Mouse (Mus musculus) forebrain, embryonic 10.5 days (tissue): Measurements from ENCODE around the gene Fblim1. TPM values are rescaled to one million over a fixed set of nuclear protein-coding genes. Genes with fewer than 3 reads are reported as not detected.
"Not testable (repeated sequence)": the region's sequence is repeated elsewhere in the genome, so short reads cannot be mapped to it uniquely, and the experiment has no call there.

Source experiments
- DNase-seq: peaks from one replicate; pipeline ENCODE4 v3.0.0-alpha.2; 2017; ENCODE audit warnings: low spot score; ENCODE audit errors: extremely low spot score
- H3K27ac ChIP-seq: fragments of 300-500 bp; sonication (generic); 2 replicates; pipeline ENCODE4 v1.5.1; 2016; ENCODE audit warnings: mild to moderate bottlenecking
- H3K27me3 ChIP-seq: fragments of 300-500 bp; sonication (generic); 2 replicates; pipeline ENCODE4 v1.6.1; 2016; ENCODE audit warnings: mild to moderate bottlenecking; ENCODE audit not compliant: poor library complexity, severe bottlenecking
- H3K36me3 ChIP-seq: fragments of 300-500 bp; sonication (generic); replicated peaks from 2 replicates; pipeline ENCODE4 v1.6.1; 2016; ENCODE audit warnings: mild to moderate bottlenecking, moderate library complexity
- H3K4me1 ChIP-seq: fragments of 300-500 bp; sonication (generic); 2 replicates; pipeline ENCODE4 v1.6.1; 2016
- H3K4me3 ChIP-seq: fragments of 300-500 bp; sonication (generic); 2 replicates; pipeline ENCODE4 v1.5.1; 2016; ENCODE audit warnings: mild to moderate bottlenecking, moderate library complexity
- H3K9me3 ChIP-seq: fragments of 300-500 bp; sonication (generic); 2 replicates; pipeline ENCODE4 v1.6.1; 2016; ENCODE audit warnings: mild to moderate bottlenecking, moderate library complexity
- WGBS: fragments of 180-500 bp; shearing (Covaris S2); methylation state at CpG from one replicate; pipeline ENCODE4 v1.1.7; 2016; 5-methylcytosine and 5-hydroxymethylcytosine counted together
- polyA plus RNA-seq: library from polyadenylated mRNA; unstranded; fragments of >200 nt; fragmentation: Nextera tagmentation; extraction: Ambion mirVana; gene quantifications from 2 replicates; pipeline ENCODE4 v1.2.1, GENCODE M21; 2016

The Fblim1 gene
- polyA plus RNA-seq, 1 experiment from 2014 or later, result 23.2 TPM

- H3K27me3 ChIP-seq, result peaks cover 16% of the 10 kb centered on the region
- H3K27ac ChIP-seq, DNase-seq, H3K36me3 ChIP-seq, H3K4me3 ChIP-seq, H3K9me3 ChIP-seq: not testable (repeated sequence)
- peaks cover 26% of the 10 kb centered on the region for H3K4me1 ChIP-seq
- WGBS, result 86% methylated on average over 8 of the region's 9 CpGs
Observed at GRCm38 (mm10) chr4:141554255-141554865, 51.5 kb downstream of the Fblim1 start.

- H3K27me3 ChIP-seq, result peaks cover 4% of the 10 kb centered on the region
- H3K27ac ChIP-seq, result no peak overlapping the region
- no peaks in the 10 kb centered on the region for H3K36me3 ChIP-seq
- WGBS, result 56% methylated on average over 2 of the region's 2 CpGs
- H3K9me3 ChIP-seq, result no peaks in the 10 kb centered on the region
- H3K4me3 ChIP-seq, result no peak overlapping the region
- no peak for DNase-seq
- peaks cover 24% of the 10 kb centered on the region for H3K4me1 ChIP-seq
Observed at GRCm38 (mm10) chr4:141552484-141552883, 53.4 kb downstream of the Fblim1 start.

DNA sequence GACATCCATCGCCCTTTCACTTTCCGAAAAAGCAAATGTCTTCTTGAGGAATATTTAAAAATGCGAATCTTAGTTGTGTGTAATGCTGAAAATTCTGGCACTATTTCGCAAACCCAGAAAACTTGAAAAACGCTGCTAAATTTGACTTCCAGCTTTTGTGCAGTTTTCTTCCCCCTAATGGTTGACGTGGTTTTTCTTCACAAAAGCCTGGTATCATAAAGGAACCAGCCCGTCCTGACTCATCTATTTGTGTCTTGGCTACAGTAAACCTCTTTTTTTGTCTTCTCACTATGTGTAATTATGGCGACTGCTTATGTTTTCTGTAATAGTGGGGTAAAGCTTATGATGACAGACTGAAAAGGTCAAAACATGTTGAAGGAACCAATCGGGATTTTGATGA, 58.6 kb downstream of the Fblim1 start:
- peak overlapping the region; percentile 78 for H3K4me3 ChIP-seq
- no peaks in the 10 kb centered on the region for H3K9me3 ChIP-seq
- H3K4me1 ChIP-seq, result peaks cover 42% of the 10 kb centered on the region
- H3K27me3 ChIP-seq, result no peaks in the 10 kb centered on the region
- DNase-seq, result no peak
- peak overlapping the region; percentile 99 for H3K27ac ChIP-seq
- WGBS, result 31% methylated on average over 9 of the region's 9 CpGs
- no peaks in the 10 kb centered on the region for H3K36me3 ChIP-seq

DNA sequence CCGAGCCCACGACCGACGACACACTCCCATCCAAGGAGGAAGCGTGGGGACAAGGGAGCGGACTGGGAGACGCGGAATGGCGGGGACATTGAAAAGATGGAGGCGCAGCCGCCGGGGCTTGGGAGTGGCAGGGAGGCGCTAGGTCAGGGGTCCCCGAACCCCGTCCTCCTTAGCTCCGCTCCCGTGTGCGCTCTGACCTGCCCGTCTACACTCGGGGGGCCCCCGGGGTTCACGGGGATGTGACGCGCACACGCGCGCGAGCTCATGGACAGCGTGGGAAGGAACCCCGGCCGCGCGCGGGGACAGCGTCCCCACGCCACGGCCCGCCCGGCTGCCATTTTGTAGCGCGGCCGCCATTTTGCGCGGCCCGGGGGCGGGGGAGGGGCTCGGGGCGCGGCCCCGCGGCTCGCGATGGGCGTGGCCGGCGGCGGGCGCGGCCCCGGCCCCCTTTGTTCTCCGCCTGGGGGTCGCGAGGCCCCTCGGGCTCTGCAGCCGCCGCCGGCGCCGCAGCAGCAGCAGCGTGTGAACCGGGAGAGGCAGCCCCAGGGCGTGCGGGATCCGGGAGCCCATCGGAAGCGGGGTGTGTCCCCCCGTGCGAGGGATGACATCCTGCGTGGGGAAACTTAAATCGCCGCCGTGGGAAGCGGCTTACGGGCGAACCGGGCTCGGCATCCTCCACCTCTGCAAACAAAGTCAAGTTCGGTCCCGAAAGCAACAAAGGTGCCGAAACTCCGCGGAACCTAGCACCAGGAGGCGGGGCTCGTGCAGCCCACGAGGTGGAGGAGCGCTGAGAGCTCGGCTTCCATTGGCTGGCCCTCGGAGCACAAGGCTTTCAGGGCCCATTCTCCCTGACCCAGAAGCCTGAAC, 59.3 kb downstream of the Fblim1 start:
- WGBS, result under 1% methylated on average over 98 of the region's 98 CpGs
- no peaks in the 10 kb centered on the region for H3K9me3 ChIP-seq
- H3K4me1 ChIP-seq, result peaks cover 43% of the 10 kb centered on the region
- no peaks in the 10 kb centered on the region for H3K36me3 ChIP-seq
- peak overlapping the region; percentile 78 for H3K4me3 ChIP-seq
- no peaks in the 10 kb centered on the region for H3K27me3 ChIP-seq
- peak overlapping the region; percentile 99 for H3K27ac ChIP-seq
- peak; percentile 90 for DNase-seq

DNA sequence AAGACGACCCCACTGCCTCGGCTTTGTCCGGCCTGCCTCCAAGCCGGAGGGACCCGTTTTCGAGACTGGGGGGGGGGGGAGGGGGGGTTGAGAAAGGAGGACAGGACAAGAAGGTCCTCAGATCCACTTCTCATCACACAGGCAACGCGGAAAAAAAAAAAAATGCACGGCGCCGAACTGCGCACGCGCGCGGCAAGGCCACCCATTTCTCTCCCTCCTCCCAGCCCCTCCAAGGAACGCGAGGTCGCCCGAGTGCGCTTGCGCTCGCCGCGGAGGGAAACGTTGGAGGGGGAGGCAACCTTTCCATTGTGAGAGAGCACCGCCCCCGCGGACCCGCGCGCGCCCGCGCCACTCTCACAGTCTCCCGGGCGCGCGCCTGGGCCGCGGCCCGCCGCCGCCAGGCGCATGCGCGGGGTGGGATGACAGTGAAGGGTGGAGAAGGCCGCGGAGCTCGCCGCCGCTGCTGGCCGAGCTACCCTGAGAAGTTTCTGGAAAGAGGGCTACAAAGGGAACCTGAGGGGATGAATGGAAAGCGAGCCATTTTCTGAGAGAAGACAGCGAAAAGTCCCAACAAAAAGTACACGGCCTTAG, 60.1 kb downstream of the Fblim1 start:
- WGBS, result under 1% methylated on average over 52 of the region's 56 CpGs
- Histone ChIP-seq H3K27ac (peak overlapping the region; percentile 99), H3K36me3 (no peaks in the 10 kb centered on the region), H3K9me3 (no peaks in the 10 kb centered on the region), H3K4me1 (peaks cover 50% of the 10 kb centered on the region), H3K4me3 (peak overlapping the region; percentile 78), H3K27me3 (no peaks in the 10 kb centered on the region)
- peak; percentile 99 for DNase-seq

GRCm38 (mm10) chr4:141545071-141545742, 60.7 kb downstream of the Fblim1 start:
- no peaks in the 10 kb centered on the region for H3K27me3 ChIP-seq
- H3K9me3 ChIP-seq, result no peaks in the 10 kb centered on the region
- H3K4me3 ChIP-seq, result peak overlapping the region; percentile 78
- H3K4me1 ChIP-seq, result peaks cover 53% of the 10 kb centered on the region
- H3K36me3 ChIP-seq, result no peaks in the 10 kb centered on the region
- peak overlapping the region; percentile 99 for H3K27ac ChIP-seq
- under 1% methylated on average over 45 of the region's 45 CpGs for WGBS
- no peak for DNase-seq

- 45% methylated on average over 2 of the region's 2 CpGs for WGBS
- no peak for DNase-seq
- H3K36me3 ChIP-seq, result no peaks in the 10 kb centered on the region
- no peaks in the 10 kb centered on the region for H3K27me3 ChIP-seq
- peak overlapping the region; percentile 78 for H3K4me3 ChIP-seq
- H3K4me1 ChIP-seq, result peaks cover 57% of the 10 kb centered on the region
- H3K27ac ChIP-seq, result peak overlapping the region; percentile 99
- no peaks in the 10 kb centered on the region for H3K9me3 ChIP-seq
Observed at GRCm38 (mm10) chr4:141544536-141544935, 61.4 kb downstream of the Fblim1 start.

- H3K36me3 ChIP-seq, result no peaks in the 10 kb centered on the region
- no peaks in the 10 kb centered on the region for H3K9me3 ChIP-seq
- no peak for DNase-seq
- no peaks in the 10 kb centered on the region for H3K27me3 ChIP-seq
- H3K4me3 ChIP-seq, result no peak overlapping the region
- H3K4me1 ChIP-seq, result peaks cover 61% of the 10 kb centered on the region
- no peak overlapping the region for H3K27ac ChIP-seq
- whole genome bisulfite sequencing, result 73% methylated on average over 3 of the region's 3 CpGs
Observed at GRCm38 (mm10) chr4:141543593-141543992, 62.3 kb downstream of the Fblim1 start.

DNA sequence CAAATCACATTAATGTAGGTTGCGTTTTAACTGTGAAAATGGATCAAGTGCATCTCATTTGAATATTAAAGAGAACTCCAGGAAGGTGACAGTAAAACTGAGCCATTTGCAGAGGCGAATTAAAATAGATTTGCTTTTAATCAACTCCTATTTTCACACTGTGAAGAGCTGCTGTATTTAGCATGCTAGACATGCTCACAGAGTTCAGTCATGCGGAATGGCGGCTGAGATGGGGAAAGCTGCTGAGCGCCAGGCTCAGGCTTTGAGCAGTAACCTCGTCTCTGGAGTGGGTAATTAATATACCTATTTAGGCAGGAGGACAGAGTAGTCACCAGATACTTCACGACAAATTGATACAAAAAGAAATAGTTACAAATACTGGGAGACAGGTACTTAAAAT, 64.0 kb downstream of the Fblim1 start:
- Histone ChIP-seq H3K27ac (no peak overlapping the region), H3K9me3 (no peaks in the 10 kb centered on the region), H3K4me3 (no peak overlapping the region), H3K27me3 (no peaks in the 10 kb centered on the region), H3K4me1 (peaks cover 51% of the 10 kb centered on the region), H3K36me3 (no peaks in the 10 kb centered on the region)
- peak; percentile 62 for DNase-seq
- WGBS, result 25% methylated on average over 7 of the region's 7 CpGs

DNA sequence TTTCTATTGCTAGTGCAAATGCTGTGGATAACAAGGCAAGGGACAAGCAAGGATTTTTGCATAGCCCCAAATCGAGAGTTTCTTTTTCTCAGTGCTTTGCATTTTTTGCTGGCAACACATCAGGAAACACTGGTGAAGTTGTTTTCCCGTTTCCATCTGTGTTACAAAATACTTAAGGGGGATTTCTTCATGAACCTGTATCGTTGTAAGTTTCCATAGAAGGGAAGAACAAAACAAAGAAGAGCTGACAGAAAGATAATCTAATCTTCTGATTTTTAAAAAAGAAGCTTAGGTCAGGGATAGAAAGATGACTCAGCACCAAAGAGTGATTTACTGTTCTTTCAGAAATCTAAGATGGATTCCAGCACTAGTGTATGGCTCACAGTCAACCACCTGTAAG, 65.1 kb downstream of the Fblim1 start:
- Histone ChIP-seq H3K4me3 (no peak overlapping the region), H3K4me1 (peaks cover 61% of the 10 kb centered on the region), H3K36me3 (no peaks in the 10 kb centered on the region), H3K27me3 (no peaks in the 10 kb centered on the region), H3K27ac (no peak overlapping the region), H3K9me3 (no peaks in the 10 kb centered on the region)
- WGBS, result 79% methylated on average over 3 of the region's 3 CpGs
- DNase-seq, result no peak

GRCm38 (mm10) chr4:141539213-141539767, 66.6 kb downstream of the Fblim1 start:
- peak overlapping the region; percentile 96 for H3K27ac ChIP-seq
- H3K4me3 ChIP-seq, result peak overlapping the region; percentile 99
- 55% methylated on average over 12 of the region's 12 CpGs for WGBS
- H3K27me3 ChIP-seq, result no peaks in the 10 kb centered on the region
- peaks cover 65% of the 10 kb centered on the region for H3K4me1 ChIP-seq
- no peak for DNase-seq
- no peaks in the 10 kb centered on the region for H3K36me3 ChIP-seq
- no peaks in the 10 kb centered on the region for H3K9me3 ChIP-seq

DNA sequence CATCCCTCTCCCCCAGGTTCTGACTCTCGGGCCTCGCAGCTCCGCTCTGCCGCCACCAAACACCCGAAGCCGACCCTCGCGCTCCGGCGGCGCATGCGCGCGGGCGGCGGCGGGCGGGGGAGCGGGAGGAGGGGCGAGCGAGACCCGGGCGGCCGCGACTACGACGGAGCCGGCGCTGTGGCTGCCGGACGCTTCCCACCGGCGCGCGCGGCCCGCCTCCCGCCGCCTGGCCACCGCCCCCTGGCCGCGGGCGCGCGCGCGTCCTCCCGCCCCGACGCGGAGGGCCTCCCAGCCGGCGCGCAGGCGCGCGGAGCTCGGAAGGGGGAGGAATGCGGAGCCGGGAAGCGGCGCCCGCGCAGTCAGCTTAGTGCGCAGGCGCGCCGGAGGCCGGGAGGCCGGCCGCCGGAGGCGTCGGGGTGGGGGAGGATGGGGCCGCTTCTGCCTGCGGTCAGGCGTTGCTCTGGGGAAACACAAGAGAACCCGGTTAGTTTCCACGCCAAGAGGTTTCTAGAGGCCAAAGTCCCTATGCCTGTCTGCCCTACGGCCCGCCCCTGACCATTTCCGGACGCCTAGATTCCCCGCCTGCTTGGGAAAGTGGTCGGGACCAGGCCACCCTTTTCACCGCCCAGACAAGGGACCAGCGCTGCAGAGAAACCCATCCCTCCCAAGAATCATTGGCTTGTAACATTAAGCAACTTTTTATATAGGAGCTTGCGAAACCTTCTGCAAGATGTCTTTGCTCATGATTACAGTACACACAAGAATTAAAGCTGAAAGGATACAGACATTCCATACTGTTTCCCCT, 67.3 kb downstream of the Fblim1 start, which contains the start of gene Spen:
Spen (minus strand) TSS at position 190 of the 805 bp plus-strand sequence.
- Histone ChIP-seq H3K36me3 (no peaks in the 10 kb centered on the region), H3K4me1 (peaks cover 71% of the 10 kb centered on the region), H3K4me3 (peak within 1 kb of the TSS; percentile 99), H3K27ac (peak within 1 kb of the TSS; percentile 96), H3K9me3 (no peaks in the 10 kb centered on the region), H3K27me3 (no peaks in the 10 kb centered on the region)
- under 1% methylated on average over 71 of the region's 88 CpGs for WGBS
- DNase-seq, result peak; percentile 88
